Mouse (Mus musculus) limb, embryonic 15.5 days (tissue): ENCODE measurements around the gene BC048671. TPM values are rescaled to one million over a fixed set of nuclear protein-coding genes. Genes with fewer than 3 reads are reported as not detected.

Experiments used
- ATAC-seq: fragments of 200-750 bp; cut with Nextera tagmentation; 2 replicates; pipeline ENCODE4 v1.8.0; 2017; ENCODE audit warnings: low read depth, moderate TSS enrichment; ENCODE audit not compliant: insufficient number of reproducible peaks, low FRiP score, low TSS enrichment
- H3K27ac ChIP-seq: fragments of 300-500 bp; sonication (generic); 2 replicates; pipeline ENCODE4 v1.5.1; 2015; ENCODE audit warnings: moderate library complexity, mild to moderate bottlenecking, inconsistent platforms
- H3K27me3 ChIP-seq: fragments of 300-500 bp; sonication (generic); 2 replicates; pipeline ENCODE4 v1.6.1; 2015; ENCODE audit warnings: inconsistent platforms
- H3K36me3 ChIP-seq: fragments of 300-500 bp; sonication (generic); 2 replicates; pipeline ENCODE4 v1.6.1; 2015; ENCODE audit warnings: inconsistent platforms
- H3K4me1 ChIP-seq: fragments of 300-500 bp; sonication (generic); 2 replicates; pipeline ENCODE4 v1.6.1; 2015; ENCODE audit warnings: inconsistent platforms
- H3K4me2 ChIP-seq: fragments of 300-500 bp; sonication (generic); 2 replicates; pipeline ENCODE4 v1.6.1; 2015; ENCODE audit warnings: mild to moderate bottlenecking, inconsistent platforms
- H3K4me3 ChIP-seq: fragments of 300-500 bp; sonication (generic); 2 replicates; pipeline ENCODE4 v1.5.1; 2015; ENCODE audit warnings: mild to moderate bottlenecking, inconsistent platforms
- H3K9ac ChIP-seq: fragments of 300-500 bp; sonication (generic); 2 replicates; pipeline ENCODE4 v1.6.1; 2015; ENCODE audit warnings: inconsistent platforms
- H3K9me3 ChIP-seq: fragments of 300-500 bp; sonication (generic); 2 replicates; pipeline ENCODE4 v1.6.1; 2016; ENCODE audit warnings: inconsistent platforms
- WGBS: fragments of 180-500 bp; shearing (Covaris S2); methylation state at CpG from one replicate; pipeline ENCODE4 v1.1.7; 2015; 5-methylcytosine and 5-hydroxymethylcytosine counted together
- polyA plus RNA-seq: library from polyadenylated mRNA; unstranded; fragments of >200 nt; fragmentation: Nextera tagmentation; extraction: Ambion mirVana; gene quantifications from 2 replicates; pipeline ENCODE4 v1.2.1, GENCODE M21; 2015

BC048671 gene
- polyA plus RNA-seq, 1 experiment from 2014 or later, result not detected

- H3K27ac ChIP-seq, result no peak overlapping the region
- no peak overlapping the region for H3K4me2 ChIP-seq
- WGBS, result 64% methylated on average over 3 of the region's 3 CpGs
- no peak overlapping the region for H3K4me3 ChIP-seq
- no peak overlapping the region for H3K9ac ChIP-seq
- H3K27me3 ChIP-seq, result peaks cover 9% of the 10 kb centered on the region
- no peak for ATAC-seq
- H3K4me1 ChIP-seq, result peaks cover 4% of the 10 kb centered on the region
- H3K9me3 ChIP-seq, result no peaks in the 10 kb centered on the region
- H3K36me3 ChIP-seq, result no peaks in the 10 kb centered on the region
Measured at GRCm38 (mm10) chr6:90324463-90324862, 23.4 kb downstream of the BC048671 start.

- H3K36me3 ChIP-seq, result no peaks in the 10 kb centered on the region
- H3K4me3 ChIP-seq, result no peak within 1 kb of the TSS
- H3K4me1 ChIP-seq, result peaks cover 4% of the 10 kb centered on the region
- H3K27me3 ChIP-seq, result peaks cover 9% of the 10 kb centered on the region
- no peaks in the 10 kb centered on the region for H3K9me3 ChIP-seq
- no peak within 1 kb of the TSS for H3K9ac ChIP-seq
- H3K27ac ChIP-seq, result no peak within 1 kb of the TSS
- WGBS, result 8% methylated on average over 22 of the region's 22 CpGs
- peak within 1 kb of the TSS; percentile 35; the same call in 1 of the 2 replicates for H3K4me2 ChIP-seq
- no peak for ATAC-seq
Measured at GRCm38 (mm10) chr6:90324991-90325390, 24.0 kb downstream of the BC048671 start, which contains the start of gene Chst13. Chst13 (minus strand) TSS chr6:90325185.

GRCm38 (mm10) chr6:90327670-90328069 is 26.7 kb downstream of the BC048671 start:
- ATAC-seq, result no peak
- WGBS, result 16% methylated on average over 6 of the region's 6 CpGs

GRCm38 (mm10) chr6:90329953-90330352 is 28.9 kb downstream of the BC048671 start:
- WGBS, result 5% methylated on average over 1 of the region's 1 CpGs

More at GRCm38 (mm10) chr6:90327670-90328069, 26.7 kb downstream of the BC048671 start:
- H3K4me3 ChIP-seq, result no peak overlapping the region
- H3K4me1 ChIP-seq, result peaks cover 4% of the 10 kb centered on the region
- no peak overlapping the region for H3K4me2 ChIP-seq
- no peak overlapping the region for H3K9ac ChIP-seq
- no peaks in the 10 kb centered on the region for H3K9me3 ChIP-seq
- peaks cover 9% of the 10 kb centered on the region for H3K27me3 ChIP-seq
- H3K36me3 ChIP-seq, result no peaks in the 10 kb centered on the region
- H3K27ac ChIP-seq, result no peak overlapping the region

GRCm38 (mm10) chr6:90332561-90333425 is 31.8 kb downstream of the BC048671 start, which contains the start of gene Uroc1:
Uroc1 (plus strand) TSS chr6:90333284.
- no peak within 1 kb of the TSS for H3K27ac ChIP-seq
- H3K36me3 ChIP-seq, result no peaks in the 10 kb centered on the region
- no peaks in the 10 kb centered on the region for H3K27me3 ChIP-seq
- ATAC-seq, result no peak
- H3K4me3 ChIP-seq, result no peak within 1 kb of the TSS
- H3K9me3 ChIP-seq, result no peaks in the 10 kb centered on the region
- H3K4me1 ChIP-seq, result no peaks in the 10 kb centered on the region
- 80% methylated on average over 7 of the region's 7 CpGs for WGBS
- H3K9ac ChIP-seq, result no peak within 1 kb of the TSS
- H3K4me2 ChIP-seq, result no peak within 1 kb of the TSS

More at GRCm38 (mm10) chr6:90329953-90330352, 28.9 kb downstream of the BC048671 start:
- Histone ChIP-seq H3K9ac (no peak overlapping the region), H3K9me3 (no peaks in the 10 kb centered on the region), H3K36me3 (no peaks in the 10 kb centered on the region), H3K27me3 (peaks cover 6% of the 10 kb centered on the region), H3K4me1 (peaks cover 2% of the 10 kb centered on the region), H3K4me2 (no peak overlapping the region), H3K27ac (no peak overlapping the region), H3K4me3 (no peak overlapping the region)
- ATAC-seq, result no peak

GRCm38 (mm10) chr6:90334244-90334643 is 33.2 kb downstream of the BC048671 start:
- no peak overlapping the region for H3K4me2 ChIP-seq
- H3K27ac ChIP-seq, result no peak overlapping the region
- H3K4me1 ChIP-seq, result no peaks in the 10 kb centered on the region
- no peak for ATAC-seq
- H3K36me3 ChIP-seq, result no peaks in the 10 kb centered on the region
- no peaks in the 10 kb centered on the region for H3K9me3 ChIP-seq
- 77% methylated on average over 3 of the region's 3 CpGs for WGBS
- H3K27me3 ChIP-seq, result no peaks in the 10 kb centered on the region
- no peak overlapping the region for H3K9ac ChIP-seq
- H3K4me3 ChIP-seq, result no peak overlapping the region

GRCm38 (mm10) chr6:90342343-90342742 is 41.3 kb downstream of the BC048671 start:
- H3K27me3 ChIP-seq, result no peaks in the 10 kb centered on the region
- no peaks in the 10 kb centered on the region for H3K4me1 ChIP-seq
- H3K4me3 ChIP-seq, result no peak overlapping the region
- ATAC-seq, result no peak
- WGBS, result 81% methylated on average over 2 of the region's 2 CpGs
- H3K36me3 ChIP-seq, result no peaks in the 10 kb centered on the region
- no peaks in the 10 kb centered on the region for H3K9me3 ChIP-seq
- no peak overlapping the region for H3K4me2 ChIP-seq
- H3K9ac ChIP-seq, result no peak overlapping the region
- no peak overlapping the region for H3K27ac ChIP-seq

- Histone ChIP-seq H3K27me3 (no peaks in the 10 kb centered on the region), H3K4me1 (peaks cover 5% of the 10 kb centered on the region; the same call in 1 of the 2 replicates), H3K27ac (no peak overlapping the region), H3K9ac (no peak overlapping the region), H3K36me3 (no peaks in the 10 kb centered on the region), H3K9me3 (no peaks in the 10 kb centered on the region), H3K4me3 (no peak overlapping the region), H3K4me2 (no peak overlapping the region)
- no peak for ATAC-seq
- 76% methylated on average over 4 of the region's 4 CpGs for WGBS
Measured at GRCm38 (mm10) chr6:90347183-90347582, 46.2 kb downstream of the BC048671 start.

- no peak overlapping the region for H3K9ac ChIP-seq
- no peak overlapping the region for H3K4me3 ChIP-seq
- H3K27ac ChIP-seq, result no peak overlapping the region
- no peaks in the 10 kb centered on the region for H3K9me3 ChIP-seq
- H3K27me3 ChIP-seq, result no peaks in the 10 kb centered on the region
- 63% methylated on average over 4 of the region's 4 CpGs for WGBS
- H3K4me1 ChIP-seq, result peaks cover 5% of the 10 kb centered on the region; the same call in 1 of the 2 replicates
- no peak overlapping the region for H3K4me2 ChIP-seq
- H3K36me3 ChIP-seq, result no peaks in the 10 kb centered on the region
- no peak for ATAC-seq
Measured at GRCm38 (mm10) chr6:90348500-90348899, 47.5 kb downstream of the BC048671 start.

- Histone ChIP-seq H3K4me2 (no peak overlapping the region), H3K9me3 (no peaks in the 10 kb centered on the region), H3K4me3 (no peak overlapping the region), H3K9ac (no peak overlapping the region), H3K4me1 (peaks cover 5% of the 10 kb centered on the region; the same call in 1 of the 2 replicates), H3K27me3 (no peaks in the 10 kb centered on the region), H3K27ac (no peak overlapping the region), H3K36me3 (no peaks in the 10 kb centered on the region)
- WGBS, result 33% methylated on average over 2 of the region's 2 CpGs
- no peak for ATAC-seq
Measured at GRCm38 (mm10) chr6:90350011-90350410, 49.0 kb downstream of the BC048671 start.
